Mouse (Mus musculus) midbrain, embryonic 10.5 days (tissue): ENCODE measurements around the gene Foxo6. TPM values are rescaled to one million over a fixed set of nuclear protein-coding genes. Genes with fewer than 3 reads are reported as not detected.

ENCODE experiments used
- DNase-seq: peaks from one replicate; pipeline ENCODE4 v3.0.0-alpha.2; 2017; ENCODE audit warnings: low spot score
- H3K27ac ChIP-seq: fragments of 300-500 bp; sonication (generic); replicated peaks from 2 replicates; pipeline ENCODE4 v1.5.1; 2016; ENCODE audit warnings: mild to moderate bottlenecking
- H3K27me3 ChIP-seq: fragments of 300-500 bp; sonication (generic); 2 replicates; pipeline ENCODE4 v1.6.1; 2016; ENCODE audit warnings: low read depth, mild to moderate bottlenecking; ENCODE audit not compliant: poor library complexity, severe bottlenecking
- H3K36me3 ChIP-seq: fragments of 300-500 bp; sonication (generic); 2 replicates; pipeline ENCODE4 v1.6.1; 2016; ENCODE audit warnings: mild to moderate bottlenecking, moderate library complexity
- H3K4me1 ChIP-seq: fragments of 300-500 bp; sonication (generic); 2 replicates; pipeline ENCODE4 v1.6.1; 2016
- H3K4me3 ChIP-seq: fragments of 300-500 bp; sonication (generic); 2 replicates; pipeline ENCODE4 v1.5.1; 2016; ENCODE audit warnings: mild to moderate bottlenecking, moderate library complexity
- H3K9me3 ChIP-seq: fragments of 300-500 bp; sonication (generic); replicated peaks from 2 replicates; pipeline ENCODE4 v1.6.1; 2016; ENCODE audit warnings: mild to moderate bottlenecking
- WGBS: fragments of 180-500 bp; shearing (Covaris S2); methylation state at CpG from one replicate; pipeline ENCODE4 v1.1.7; 2016; 5-methylcytosine and 5-hydroxymethylcytosine counted together
- polyA plus RNA-seq: library from polyadenylated mRNA; unstranded; fragments of >200 nt; fragmentation: Nextera tagmentation; extraction: Ambion mirVana; gene quantifications from 2 replicates; pipeline ENCODE4 v1.2.1, GENCODE M21; 2016

Foxo6 gene
- polyA plus RNA-seq, 1 experiment from 2014 or later: 0.07 TPM

DNA sequence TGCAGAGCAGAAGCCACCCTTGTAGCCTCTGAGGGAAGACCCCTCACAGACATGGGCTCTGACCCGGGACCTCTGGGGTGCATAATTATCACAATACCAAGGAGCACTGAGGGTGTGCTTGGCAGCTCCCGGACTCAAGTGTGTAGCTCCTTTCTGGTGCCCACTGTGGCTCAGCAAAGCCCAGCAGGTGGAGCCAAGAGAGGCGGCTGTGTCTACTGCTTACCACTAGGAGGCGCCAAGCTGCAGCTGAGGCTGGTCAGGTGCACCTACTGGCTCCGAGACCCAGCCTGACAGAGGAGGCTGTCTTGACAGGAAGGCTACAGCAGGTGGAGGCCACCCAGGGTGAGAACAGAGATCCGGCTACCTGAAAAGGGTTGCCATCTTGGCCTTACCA is 56.9 kb downstream of the Foxo6 start:
- no peaks in the 10 kb centered on the region for H3K36me3 ChIP-seq
- H3K9me3 ChIP-seq: no peaks in the 10 kb centered on the region
- peak; percentile 75 for DNase-seq
- no peak overlapping the region for H3K4me3 ChIP-seq
- H3K4me1 ChIP-seq: 0 out of 2 replicates have a peak, but pooled peaks cover 5% of the 10 kb centered on the region
- H3K27ac ChIP-seq: no peak overlapping the region
- WGBS: 20% methylated on average over 6 of the region's 6 CpGs
- peaks cover 28% of the 10 kb centered on the region for H3K27me3 ChIP-seq

DNA sequence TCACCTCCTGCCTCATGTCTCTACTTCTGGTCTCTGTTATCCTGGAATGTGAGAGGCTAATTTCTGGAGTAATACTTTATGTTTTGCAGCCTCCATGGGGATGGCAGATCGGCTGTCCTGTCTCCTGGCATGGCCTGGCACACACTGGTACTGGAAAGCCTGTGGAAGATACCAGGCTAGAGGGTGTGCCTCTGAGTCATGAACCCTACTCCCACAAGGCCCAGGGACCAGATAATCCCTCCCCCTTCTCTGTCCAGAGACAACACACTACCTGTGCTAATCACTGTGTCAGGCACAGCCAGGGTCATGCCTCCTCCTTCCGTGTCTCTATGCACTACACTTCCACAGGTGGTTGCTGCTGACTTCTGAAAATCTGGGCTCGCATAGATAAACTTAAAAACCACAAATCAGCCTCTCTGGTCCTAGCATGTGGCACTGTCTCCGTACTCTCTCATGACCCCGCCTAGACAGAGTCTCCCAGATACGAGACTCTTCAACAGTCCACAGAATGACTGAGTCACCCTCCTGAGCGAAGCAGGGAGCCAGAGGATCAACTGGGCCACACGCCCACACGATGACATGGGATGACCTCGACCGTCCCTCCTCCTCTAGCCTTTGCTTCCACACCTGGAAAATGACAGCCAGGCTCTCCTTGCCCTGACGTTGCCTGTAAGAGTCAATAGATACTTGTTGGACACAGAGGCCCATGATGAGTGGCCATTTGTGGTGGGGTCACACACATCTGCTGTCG is 57.5 kb downstream of the Foxo6 start:
- DNase-seq: no peak
- Histone ChIP-seq H3K9me3 (no peaks in the 10 kb centered on the region), H3K27ac (no peak overlapping the region), H3K27me3 (peaks cover 28% of the 10 kb centered on the region), H3K36me3 (no peaks in the 10 kb centered on the region), H3K4me1 (0 out of 2 replicates have a peak, but pooled peaks cover 5% of the 10 kb centered on the region), H3K4me3 (no peak overlapping the region)
- 79% methylated on average over 13 of the region's 13 CpGs for WGBS

DNA sequence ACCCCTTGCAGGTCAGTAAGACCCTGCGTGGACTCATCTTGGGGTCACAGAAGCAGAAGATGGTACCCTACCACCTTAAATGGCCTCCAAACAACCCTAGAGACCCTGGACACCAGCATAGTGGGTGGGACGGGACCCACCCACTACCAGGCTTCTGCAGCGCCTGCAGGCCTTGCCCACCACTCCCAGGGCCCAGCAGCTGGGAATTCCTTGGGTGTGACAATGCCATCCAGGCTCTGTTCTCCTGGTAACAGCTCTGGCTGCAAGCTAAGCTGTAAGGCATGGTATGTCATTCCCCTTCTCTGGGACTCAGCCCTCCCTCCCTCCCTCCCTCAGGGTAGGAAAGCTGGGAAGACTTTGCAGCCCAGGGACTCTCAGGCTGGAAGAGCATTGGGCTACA is 58.5 kb downstream of the Foxo6 start:
- H3K9me3 ChIP-seq: no peaks in the 10 kb centered on the region
- H3K27me3 ChIP-seq: peaks cover 28% of the 10 kb centered on the region
- 0 out of 2 replicates have a peak, but pooled peaks cover 5% of the 10 kb centered on the region for H3K4me1 ChIP-seq
- no peak for DNase-seq
- WGBS: 88% methylated on average over 3 of the region's 3 CpGs
- H3K27ac ChIP-seq: no peak overlapping the region
- no peaks in the 10 kb centered on the region for H3K36me3 ChIP-seq
- H3K4me3 ChIP-seq: no peak overlapping the region

DNA sequence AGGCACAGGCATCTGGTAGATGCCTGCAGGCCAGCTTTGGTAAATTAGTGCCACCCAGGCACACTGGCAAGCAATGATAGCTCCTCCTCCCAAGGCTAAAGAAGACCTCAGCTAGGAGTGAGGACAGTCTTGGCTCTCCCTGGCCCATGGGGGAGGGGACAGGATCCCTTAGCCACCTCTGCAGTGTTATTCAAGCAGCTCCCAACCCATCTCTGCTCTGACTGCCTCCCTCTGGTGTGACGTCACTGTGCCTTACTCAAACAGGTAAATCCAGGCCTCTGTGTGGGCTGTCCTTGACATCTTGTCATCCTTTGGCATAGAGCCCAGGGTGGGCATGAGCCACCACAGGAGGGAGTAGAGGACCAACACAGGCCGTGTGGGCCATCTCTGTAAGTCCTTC is 59.9 kb downstream of the Foxo6 start:
- Histone ChIP-seq H3K36me3 (no peaks in the 10 kb centered on the region), H3K27ac (peak overlapping the region; percentile 42), H3K9me3 (no peaks in the 10 kb centered on the region), H3K27me3 (peaks cover 22% of the 10 kb centered on the region), H3K4me3 (no peak overlapping the region), H3K4me1 (0 out of 2 replicates have a peak, but pooled peaks cover 5% of the 10 kb centered on the region)
- 52% methylated on average over 2 of the region's 2 CpGs for WGBS
- DNase-seq: no peak

DNA sequence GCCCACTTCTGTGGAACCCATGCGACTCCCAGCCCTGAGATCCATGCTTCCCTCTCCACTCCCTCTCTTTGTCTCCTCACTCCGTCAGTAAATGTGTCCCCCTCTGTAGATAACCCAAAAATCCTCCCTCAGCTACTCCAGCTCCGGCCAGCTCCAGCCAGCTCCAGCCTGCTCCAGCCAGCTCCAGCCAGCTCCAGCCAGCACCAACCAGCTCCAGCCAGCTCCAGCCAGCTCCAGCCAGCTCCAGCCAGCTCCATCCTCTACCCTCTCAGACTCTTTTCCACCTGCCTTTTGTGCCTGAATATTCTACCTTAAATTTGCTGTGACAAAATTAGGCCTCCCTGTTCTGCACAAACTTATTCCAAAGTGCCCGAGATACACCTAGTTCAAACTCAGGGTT is 60.5 kb downstream of the Foxo6 start:
- H3K27ac ChIP-seq: peak overlapping the region; percentile 39
- no peak for DNase-seq
- no peak overlapping the region for H3K4me3 ChIP-seq
- no peaks in the 10 kb centered on the region for H3K9me3 ChIP-seq
- H3K4me1 ChIP-seq: 0 out of 2 replicates have a peak, but pooled peaks cover 5% of the 10 kb centered on the region
- WGBS: 74% methylated on average over 4 of the region's 4 CpGs
- H3K27me3 ChIP-seq: peaks cover 19% of the 10 kb centered on the region
- H3K36me3 ChIP-seq: no peaks in the 10 kb centered on the region

DNA sequence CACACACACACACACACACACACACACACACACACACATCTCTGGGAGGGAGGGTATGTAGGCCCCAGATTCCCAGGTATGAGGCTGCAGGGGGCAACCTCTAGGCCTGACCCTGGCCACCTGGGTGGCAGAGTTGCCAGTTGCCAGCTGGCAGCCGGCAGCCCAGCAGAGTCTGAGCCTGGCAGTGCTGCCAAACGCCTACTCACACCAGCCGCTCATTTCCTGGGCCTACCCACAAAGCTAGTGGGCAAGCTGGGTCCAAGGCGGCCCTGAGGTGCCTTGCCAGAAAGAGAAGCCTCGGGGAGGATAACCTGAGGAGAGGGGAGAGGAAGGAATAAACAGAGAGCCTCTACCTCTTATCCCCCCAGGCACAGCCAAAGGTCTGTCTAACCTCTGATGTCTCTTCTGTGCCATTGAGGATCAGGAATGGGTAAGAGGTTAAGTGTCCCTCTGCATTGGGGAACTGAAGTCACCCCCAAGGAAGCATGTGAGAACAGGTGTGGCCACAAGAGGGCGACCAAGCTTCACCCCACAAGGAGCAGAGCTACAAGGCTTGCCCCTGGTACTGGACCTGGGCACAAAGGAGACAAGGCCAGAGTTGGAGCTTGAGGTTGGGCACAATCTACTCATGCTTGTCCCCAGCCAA is 61.9 kb downstream of the Foxo6 start:
- peak; percentile 75 for DNase-seq
- 59% methylated on average over 6 of the region's 6 CpGs for WGBS
- H3K9me3 ChIP-seq: no peaks in the 10 kb centered on the region
- H3K36me3 ChIP-seq: no peaks in the 10 kb centered on the region
- H3K27ac ChIP-seq: no peak overlapping the region
- peaks cover 5% of the 10 kb centered on the region for H3K27me3 ChIP-seq
- 0 out of 2 replicates have a peak, but pooled peaks cover 3% of the 10 kb centered on the region for H3K4me1 ChIP-seq
- H3K4me3 ChIP-seq: no peak overlapping the region

DNA sequence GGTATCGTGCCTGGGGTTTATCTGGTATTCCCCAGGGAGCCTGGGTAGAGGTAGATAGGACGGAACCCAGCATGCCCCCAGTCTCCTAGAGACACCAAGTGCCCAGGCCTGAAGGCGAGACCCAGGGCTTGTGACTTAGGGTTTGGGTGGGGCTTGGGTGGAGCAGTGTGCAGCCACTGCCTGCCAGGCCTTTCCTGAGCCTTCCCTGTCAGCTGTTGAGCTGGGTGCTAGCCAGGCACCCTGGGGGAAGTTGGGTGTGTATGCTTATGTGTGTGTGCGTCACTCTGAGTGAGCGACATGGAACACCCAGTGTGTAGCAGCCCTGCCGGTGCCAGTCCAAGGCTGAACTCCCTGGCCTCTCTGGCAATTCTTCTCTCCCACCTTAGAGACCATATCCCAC is 63.3 kb downstream of the Foxo6 start:
- Histone ChIP-seq H3K9me3 (no peaks in the 10 kb centered on the region), H3K4me1 (no peaks in the 10 kb centered on the region), H3K4me3 (no peak overlapping the region), H3K27me3 (no peaks in the 10 kb centered on the region), H3K27ac (no peak overlapping the region), H3K36me3 (no peaks in the 10 kb centered on the region)
- no peak for DNase-seq
- WGBS: 76% methylated on average over 6 of the region's 6 CpGs

DNA sequence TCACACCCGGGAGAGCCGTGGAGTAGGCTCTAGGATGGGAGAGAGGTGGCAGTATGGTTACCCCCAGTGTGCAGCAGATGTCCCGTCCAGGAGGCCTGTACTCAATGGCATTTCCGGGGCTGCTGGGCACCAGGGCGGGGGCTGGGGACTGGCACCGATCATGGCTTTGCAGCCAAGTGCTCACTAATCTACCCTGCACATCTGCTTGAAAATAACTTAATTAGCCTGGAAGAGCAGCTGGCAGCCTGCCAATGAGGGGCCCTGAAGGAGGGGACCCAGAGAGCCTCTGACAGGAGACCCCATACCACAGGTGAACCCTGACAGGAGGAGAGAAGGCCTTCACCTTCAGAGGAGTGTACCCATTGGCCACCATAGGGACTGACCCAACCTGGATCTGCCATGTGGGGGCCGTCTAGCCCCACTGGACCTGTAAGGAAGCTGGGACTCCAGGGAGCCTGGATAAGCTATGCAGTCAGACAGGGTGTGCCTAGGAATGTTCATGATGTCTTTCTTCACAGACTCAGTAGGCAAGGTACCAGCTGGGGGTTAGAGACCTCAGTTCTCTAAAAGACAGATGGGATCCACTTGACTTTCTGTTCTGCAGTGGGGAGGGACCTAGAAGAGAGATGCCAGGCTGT is 63.9 kb downstream of the Foxo6 start:
- Histone ChIP-seq H3K27ac (no peak overlapping the region), H3K27me3 (no peaks in the 10 kb centered on the region), H3K4me1 (no peaks in the 10 kb centered on the region), H3K9me3 (no peaks in the 10 kb centered on the region), H3K4me3 (no peak overlapping the region), H3K36me3 (no peaks in the 10 kb centered on the region)
- DNase-seq: no peak
- WGBS: 81% methylated on average over 7 of the region's 7 CpGs

DNA sequence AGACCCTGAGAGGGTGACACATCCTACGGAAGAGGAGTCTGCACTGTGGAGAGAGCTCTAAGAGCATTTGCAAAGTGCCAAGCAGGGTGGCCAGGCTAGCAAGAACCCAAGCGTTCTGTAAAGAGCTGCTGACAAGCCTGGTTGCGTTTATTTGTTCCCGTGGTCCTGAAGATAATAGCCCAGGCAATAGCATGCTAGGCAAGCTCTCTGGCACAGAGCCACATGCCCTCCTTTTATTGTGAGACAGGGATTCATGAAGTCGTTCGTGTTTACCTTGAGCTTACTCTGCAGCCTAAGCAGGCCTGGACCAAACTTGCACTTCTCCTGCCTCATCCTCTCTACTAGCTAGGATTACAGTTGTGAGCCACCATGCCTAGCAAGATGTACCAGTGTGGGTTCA is 65.4 kb downstream of the Foxo6 start:
- Histone ChIP-seq H3K4me1 (no peaks in the 10 kb centered on the region), H3K4me3 (no peak overlapping the region), H3K27me3 (no peaks in the 10 kb centered on the region), H3K27ac (no peak overlapping the region), H3K36me3 (no peaks in the 10 kb centered on the region), H3K9me3 (no peaks in the 10 kb centered on the region)
- WGBS: 78% methylated on average over 6 of the region's 6 CpGs
- no peak for DNase-seq

DNA sequence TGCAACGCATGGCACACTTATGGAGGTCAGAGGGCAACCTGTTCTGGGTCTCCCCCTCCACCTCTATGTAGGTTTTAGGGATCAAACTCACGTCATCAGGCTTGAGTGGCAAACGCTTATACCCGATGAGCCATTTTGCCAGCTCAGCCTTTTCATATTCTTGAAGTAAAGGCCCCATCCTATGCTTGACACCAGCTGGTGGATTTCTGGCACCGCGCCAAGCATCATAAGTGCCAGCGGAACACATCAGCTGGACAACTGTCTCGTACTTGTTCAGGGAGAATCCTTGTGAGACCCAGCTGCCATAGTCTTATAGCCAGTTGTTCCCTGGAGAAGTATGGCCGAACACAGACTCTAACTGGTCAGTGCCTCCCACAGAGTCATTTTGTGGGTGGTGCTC is 68.3 kb downstream of the Foxo6 start:
- 90% methylated on average over 9 of the region's 9 CpGs for WGBS
- no peak for DNase-seq

More for the DNA sequence above, 68.3 kb downstream of the Foxo6 start:
- Histone ChIP-seq H3K4me3 (no peak overlapping the region), H3K27ac (no peak overlapping the region), H3K9me3 (no peaks in the 10 kb centered on the region), H3K4me1 (peaks cover 6% of the 10 kb centered on the region), H3K36me3 (no peaks in the 10 kb centered on the region), H3K27me3 (no peaks in the 10 kb centered on the region)
